Mouse (Mus musculus): ENCODE results near the gene Ap4s1.
A peak's percentile ranks its signal among the peaks of the same experiment; 100 is the strongest.

Ap4s1 gene

GRCm38 (mm10) chr12:51784842-51785241 is 94.0 kb downstream of the Ap4s1 start:
- DNase-seq (ENCODE audit: low spot score in 2 of 2), result peak in 1 of 2 experiments; percentile 59

All from spleen, postnatal 10 days (tissue).